Mouse (Mus musculus) cortical plate, adult 2 months (tissue): ENCODE measurements around the gene Brf1. TPM values are rescaled to one million over a fixed set of nuclear protein-coding genes. Genes with fewer than 3 reads are reported as not detected.

Experiments used
- H3K27ac ChIP-seq: fragments of 200-500 bp; 2 replicates; pipeline ENCODE4 v1.5.1; 2012; ENCODE audit warnings: low read length, control low read depth, inconsistent platforms; ENCODE audit not compliant: insufficient read depth
- H3K4me1 ChIP-seq: fragments of 200-500 bp; 2 replicates; pipeline ENCODE4 v1.6.1; 2011; ENCODE audit warnings: low read length; ENCODE audit not compliant: control insufficient read depth, insufficient read depth
- H3K4me3 ChIP-seq: fragments of 200-500 bp; 2 replicates; pipeline ENCODE4 v1.5.1; 2011; ENCODE audit warnings: mild to moderate bottlenecking, low read length, control low read depth; ENCODE audit not compliant: insufficient read depth
- CTCF ChIP-seq: fragments of 200-500 bp; IDR thresholded peaks from 2 replicates; pipeline ENCODE4 v1.5.1; 2011; ENCODE audit warnings: mild to moderate bottlenecking, control low read depth, low read length; ENCODE audit not compliant: insufficient read depth; ENCODE audit errors: extremely low read depth
- POLR2A ChIP-seq: fragments of 200-500 bp; IDR thresholded peaks from 2 replicates; pipeline ENCODE4 v1.6.1; 2011; ENCODE audit warnings: mild to moderate bottlenecking, low read length, control low read depth; ENCODE audit not compliant: insufficient read depth; ENCODE audit errors: extremely low read depth
- polyA plus RNA-seq: library from polyadenylated mRNA; depleted of rRNA; stranded (reverse); fragments of >200 nt; gene quantifications from 2 replicates; pipeline ENCODE4 v1.2.3, GENCODE M21; 2012

The Brf1 gene
- polyA plus RNA-seq, 1 experiment = 38.8 TPM

GRCm38 (mm10) chr12:113035093-113035492 lies 34.6 kb upstream of the Brf1 start:
- H3K27ac ChIP-seq = no peak overlapping the region
- H3K4me3 ChIP-seq = no peak overlapping the region
- TF ChIP-seq CTCF (no peak), POLR2A (no peak)
- peaks cover 1% of the 10 kb centered on the region; the same call in 1 of the 2 replicates for H3K4me1 ChIP-seq

- Histone ChIP-seq H3K4me3 (no peak overlapping the region), H3K27ac (peak overlapping the region; percentile 51; the same call in 1 of the 2 replicates), H3K4me1 (peaks cover 1% of the 10 kb centered on the region; the same call in 1 of the 2 replicates)
- TF ChIP-seq POLR2A = no peak
- TF ChIP-seq CTCF = no peak
Observed at GRCm38 (mm10) chr12:113032296-113033250, 32.1 kb upstream of the Brf1 start.

GRCm38 (mm10) chr12:113031441-113031840 lies 30.9 kb upstream of the Brf1 start:
- H3K4me1 ChIP-seq = peaks cover 1% of the 10 kb centered on the region; the same call in 1 of the 2 replicates
- no peak overlapping the region for H3K27ac ChIP-seq
- no peak for TF ChIP-seq CTCF
- no peak for TF ChIP-seq POLR2A
- no peak overlapping the region for H3K4me3 ChIP-seq

GRCm38 (mm10) chr12:113030993-113031392 lies 30.5 kb upstream of the Brf1 start:
- TF ChIP-seq CTCF = no peak
- no peak for TF ChIP-seq POLR2A

GRCm38 (mm10) chr12:113030046-113030445 lies 29.5 kb upstream of the Brf1 start:
- Histone ChIP-seq H3K4me3 (no peak overlapping the region), H3K4me1 (peaks cover 1% of the 10 kb centered on the region; the same call in 1 of the 2 replicates), H3K27ac (no peak overlapping the region)
- TF ChIP-seq CTCF (no peak), POLR2A (no peak)

More at GRCm38 (mm10) chr12:113030993-113031392, 30.5 kb upstream of the Brf1 start:
- Histone ChIP-seq H3K4me1 (peaks cover 1% of the 10 kb centered on the region; the same call in 1 of the 2 replicates), H3K27ac (no peak overlapping the region), H3K4me3 (no peak overlapping the region)

GRCm38 (mm10) chr12:113028898-113029297 lies 28.4 kb upstream of the Brf1 start:
- no peak overlapping the region for H3K27ac ChIP-seq
- no peak overlapping the region for H3K4me3 ChIP-seq
- peaks cover 1% of the 10 kb centered on the region; the same call in 1 of the 2 replicates for H3K4me1 ChIP-seq
- TF ChIP-seq CTCF = no peak
- no peak for TF ChIP-seq POLR2A

GRCm38 (mm10) chr12:113028067-113028466 lies 27.6 kb upstream of the Brf1 start:
- no peak for TF ChIP-seq POLR2A
- no peak for TF ChIP-seq CTCF
- Histone ChIP-seq H3K4me1 (peaks cover 1% of the 10 kb centered on the region; the same call in 1 of the 2 replicates), H3K27ac (no peak overlapping the region), H3K4me3 (no peak overlapping the region)

- Histone ChIP-seq H3K4me3 (no peak overlapping the region), H3K27ac (no peak overlapping the region), H3K4me1 (no peaks in the 10 kb centered on the region)
- TF ChIP-seq CTCF (no peak), POLR2A (no peak)
Observed at GRCm38 (mm10) chr12:113027495-113027894, 27.0 kb upstream of the Brf1 start.

GRCm38 (mm10) chr12:113026557-113026956 lies 26.1 kb upstream of the Brf1 start:
- Histone ChIP-seq H3K4me1 (no peaks in the 10 kb centered on the region), H3K4me3 (no peak overlapping the region), H3K27ac (no peak overlapping the region)
- TF ChIP-seq CTCF (no peak), POLR2A (no peak)

- H3K4me1 ChIP-seq = no peaks in the 10 kb centered on the region
- H3K4me3 ChIP-seq = no peak overlapping the region
- no peak overlapping the region for H3K27ac ChIP-seq
- TF ChIP-seq POLR2A (no peak), CTCF (no peak)
Observed at GRCm38 (mm10) chr12:113023082-113023481, 22.6 kb upstream of the Brf1 start.
